Mouse (Mus musculus): ENCODE measurements around the gene Sap30.
"Not testable (repeated sequence)": the region's sequence is repeated elsewhere in the genome, so short reads cannot be mapped to it uniquely, and the experiment has no call there.

The Sap30 gene

DNA sequence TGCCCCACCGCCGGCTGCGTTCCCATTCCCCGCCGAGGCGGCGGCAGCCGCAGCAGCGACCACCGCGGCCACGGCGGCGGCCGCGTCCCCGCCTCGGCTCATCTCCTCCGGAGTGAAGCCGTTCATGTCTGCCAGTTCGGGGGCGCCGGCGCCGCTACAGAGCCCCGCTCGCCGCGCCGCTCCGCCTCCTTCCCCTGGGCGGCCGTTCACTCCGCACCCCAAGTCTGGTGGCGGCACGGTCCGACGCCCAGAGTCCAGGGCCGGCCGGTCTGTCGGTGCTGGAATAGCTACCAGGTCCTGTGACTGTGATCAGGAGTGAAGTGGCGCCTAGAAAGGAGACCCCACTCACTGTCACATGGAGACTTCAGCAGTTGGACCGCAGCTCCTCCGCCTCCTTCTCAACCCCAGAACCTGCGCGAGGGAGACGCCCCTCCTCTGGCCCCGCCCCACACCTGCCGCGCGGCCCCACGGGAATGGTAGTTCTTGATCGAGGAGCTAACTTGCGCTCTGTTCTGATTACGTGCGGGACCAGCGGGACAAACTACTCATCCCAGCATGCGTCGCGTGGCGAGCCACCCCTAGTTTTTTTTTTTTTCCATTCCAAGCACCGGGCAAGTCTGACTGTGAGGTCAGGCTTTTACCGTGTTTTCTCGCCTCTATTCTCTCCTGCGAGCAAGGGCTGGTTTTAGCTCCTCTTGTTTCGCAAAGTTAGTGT lies at the start of gene Sap30:
Sap30 (minus strand) TSS at position 420 of the 715 bp plus-strand sequence.
- peak; percentile 96 to 98 for DNase-seq (ENCODE audit: low spot score in 2 of 2)

DNA sequence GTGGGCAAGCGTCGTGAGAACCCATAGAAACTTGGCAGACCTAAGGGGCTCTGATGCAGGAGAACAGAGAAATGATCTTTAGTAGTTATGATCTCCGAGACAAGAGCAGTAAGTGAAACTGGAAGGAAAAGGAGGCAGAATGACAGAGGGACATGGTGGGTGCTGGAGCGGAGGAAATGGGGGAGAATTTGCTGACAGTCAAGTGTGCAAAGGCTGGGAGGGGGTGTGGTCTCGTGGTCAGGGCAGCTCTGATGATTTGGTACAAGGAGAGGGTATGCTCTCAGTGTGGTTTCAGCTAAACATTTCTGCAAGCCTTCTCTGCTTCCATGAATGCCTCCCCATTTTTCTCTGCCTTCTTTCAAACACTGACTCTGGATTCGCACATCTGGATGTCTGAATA lies 48.5 kb upstream of the Sap30 start:
- DNase-seq (ENCODE audit: low spot score in 2 of 2) = no peak

DNA sequence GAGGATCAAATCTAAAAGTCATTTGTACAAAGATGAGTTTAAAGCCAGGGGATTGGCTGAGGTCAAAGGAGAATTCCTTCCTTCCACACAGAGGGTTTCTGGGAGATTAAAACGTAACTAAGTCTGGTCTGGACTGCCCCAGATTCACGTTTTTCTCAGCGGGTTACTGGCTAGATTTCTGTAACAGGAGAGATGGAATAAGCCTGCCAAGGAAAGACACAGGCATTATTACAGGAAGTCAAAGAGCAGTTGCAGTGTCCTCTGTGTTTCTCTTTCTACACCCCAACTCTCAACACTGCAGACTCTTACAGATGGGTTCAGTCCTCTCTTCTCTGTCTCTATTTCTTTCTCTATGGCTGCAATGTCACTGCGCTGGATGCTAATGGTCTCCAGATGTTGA lies 46.8 kb upstream of the Sap30 start:
- no peak for DNase-seq (ENCODE audit: low spot score in 2 of 2)

DNA sequence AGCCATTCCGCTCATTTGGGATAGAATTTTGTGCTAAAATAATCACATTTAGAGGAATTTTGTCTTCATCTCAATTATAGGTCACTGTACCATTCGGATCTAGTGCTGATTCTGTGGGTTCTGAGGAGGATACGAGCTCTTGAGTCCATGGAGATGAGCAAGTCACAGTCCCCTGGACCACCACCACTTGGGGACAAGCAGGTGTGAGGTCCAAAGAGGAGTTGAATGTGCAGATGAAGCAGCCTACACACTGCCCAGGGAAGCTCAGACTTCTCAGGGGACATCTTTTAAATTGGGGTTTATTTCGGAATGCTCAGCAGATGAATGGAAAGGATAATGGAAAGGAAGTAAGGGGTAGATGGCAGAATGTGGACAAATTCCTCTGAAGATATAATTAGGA lies 45.4 kb upstream of the Sap30 start:
- DNase-seq (ENCODE audit: low spot score in 2 of 2) = no peak

DNA sequence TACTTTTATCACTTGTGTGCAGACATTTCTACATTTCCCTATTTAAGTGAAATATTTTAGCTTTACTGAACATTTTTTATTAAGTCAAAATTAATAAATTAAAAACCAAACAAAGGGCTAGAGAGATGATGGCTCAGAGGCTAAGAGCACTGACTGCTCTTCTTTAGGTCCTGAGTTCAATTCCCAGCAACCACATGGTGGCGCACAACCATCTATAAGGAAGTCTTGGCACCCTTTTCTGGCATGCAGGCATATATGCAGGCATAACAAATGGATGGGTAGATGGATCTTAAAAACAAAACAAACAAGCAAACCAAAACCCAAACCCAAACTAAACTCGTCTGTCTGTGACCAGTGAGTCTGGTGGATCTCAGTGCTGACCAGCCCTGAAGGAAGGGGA lies 44.6 kb upstream of the Sap30 start:
- DNase-seq (ENCODE audit: low spot score in 2 of 2) = peak in 1 of 2 experiments; percentile 17

DNA sequence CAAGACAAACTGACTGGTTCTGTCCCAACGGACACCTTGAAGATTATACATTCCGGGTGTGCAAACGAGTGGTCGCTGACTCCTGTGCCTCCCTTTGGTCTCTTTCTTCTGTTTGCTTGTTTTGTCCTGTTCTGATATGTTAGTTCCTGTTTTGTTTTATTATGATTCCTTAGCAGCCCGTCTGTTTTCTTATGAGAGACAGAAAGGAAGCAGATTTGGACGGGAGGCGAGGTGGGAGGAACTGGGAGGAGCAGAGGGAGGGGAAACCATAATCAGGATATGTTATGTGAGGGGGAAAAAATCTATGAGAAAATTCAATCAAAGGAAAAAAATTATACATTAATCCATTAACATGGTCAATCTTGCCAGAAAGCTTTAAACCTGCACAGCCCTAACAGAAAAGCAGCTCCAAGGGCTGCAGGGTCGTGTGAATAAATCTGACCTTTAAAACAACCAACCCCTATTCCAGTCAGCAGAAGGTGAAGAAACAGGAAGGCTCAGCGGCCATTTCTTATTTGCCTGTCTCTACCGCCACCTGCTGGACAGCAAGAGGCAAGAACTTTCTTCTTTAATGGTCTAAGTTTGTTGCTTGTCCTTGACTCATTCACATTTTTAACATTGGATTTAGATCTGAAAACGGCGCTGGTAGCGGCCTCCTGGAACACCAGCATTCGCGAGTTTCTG lies 43.1 kb upstream of the Sap30 start:
- peak; percentile 30 to 76 for DNase-seq (ENCODE audit: low spot score in 2 of 2)

DNA sequence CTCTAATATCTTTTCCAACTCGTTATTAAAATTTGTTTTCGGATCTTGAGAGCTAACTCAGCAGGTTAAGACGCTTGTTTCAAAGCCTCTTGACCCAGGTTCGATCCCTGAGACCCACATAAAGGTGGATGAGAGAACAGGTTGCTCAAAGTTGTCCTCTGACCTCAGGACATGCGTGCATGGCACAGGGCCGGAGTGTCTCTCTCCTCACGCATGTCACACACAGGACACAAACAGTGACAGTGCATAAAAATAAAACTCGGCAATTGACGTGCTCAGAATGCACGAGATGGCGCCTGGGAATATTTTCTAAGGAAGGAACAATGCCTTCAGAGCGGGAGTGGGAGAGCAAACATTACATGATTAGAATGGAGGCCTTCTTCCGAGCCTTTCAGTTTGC lies 42.6 kb upstream of the Sap30 start:
- DNase-seq (ENCODE audit: low spot score in 2 of 2) = no peak

DNA sequence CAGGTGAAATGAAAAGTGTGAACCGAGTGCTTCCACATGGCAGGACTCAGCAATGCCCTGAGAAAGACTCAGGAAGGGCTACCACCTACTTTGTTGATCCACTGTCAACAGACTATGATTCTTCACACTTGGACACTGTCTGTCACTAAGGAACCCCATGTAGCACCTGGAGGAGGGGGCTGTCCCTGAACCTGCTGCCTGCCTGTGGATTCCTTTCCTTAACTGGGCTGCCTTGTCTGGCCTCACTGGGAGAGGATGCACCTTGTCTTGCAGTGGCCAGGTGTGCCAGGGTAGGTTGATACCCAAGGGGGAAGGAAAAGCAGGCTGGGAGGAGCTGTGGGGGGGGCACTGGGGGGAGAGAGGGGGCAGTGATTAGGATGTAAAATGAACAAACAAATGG lies 40.4 kb upstream of the Sap30 start:
- DNase-seq (ENCODE audit: low spot score in 2 of 2) = no peak

DNA sequence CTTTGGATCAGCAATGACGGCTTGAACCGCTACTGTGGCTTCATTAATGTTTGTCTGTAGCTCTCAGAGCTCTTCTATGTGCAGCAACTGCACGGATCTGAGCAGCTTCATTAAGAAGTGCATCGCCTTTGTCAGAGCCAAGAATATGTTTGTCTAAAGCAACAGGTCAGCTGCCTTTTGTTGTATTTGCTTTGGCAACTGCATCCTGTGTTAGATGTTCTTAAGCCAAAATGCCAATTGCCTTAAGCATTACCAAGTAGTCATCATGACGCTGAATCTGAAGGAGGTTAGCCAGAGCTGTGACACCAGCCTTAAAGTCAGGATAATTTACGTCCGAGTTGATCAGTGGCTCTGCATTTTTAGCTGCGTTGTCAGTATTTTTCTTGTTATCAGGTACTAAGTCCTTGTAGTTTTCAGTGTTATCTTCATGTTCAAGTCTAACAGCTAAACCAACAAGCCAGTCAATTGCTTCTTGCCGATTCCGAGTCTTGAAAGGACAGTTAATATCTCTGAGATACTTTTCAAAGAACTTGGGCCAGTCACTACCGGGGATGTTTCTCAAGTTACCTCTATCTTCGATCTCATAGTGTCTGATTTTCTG lies 32.6 kb upstream of the Sap30 start:
- no peak for DNase-seq (ENCODE audit: low spot score in 2 of 2)

DNA sequence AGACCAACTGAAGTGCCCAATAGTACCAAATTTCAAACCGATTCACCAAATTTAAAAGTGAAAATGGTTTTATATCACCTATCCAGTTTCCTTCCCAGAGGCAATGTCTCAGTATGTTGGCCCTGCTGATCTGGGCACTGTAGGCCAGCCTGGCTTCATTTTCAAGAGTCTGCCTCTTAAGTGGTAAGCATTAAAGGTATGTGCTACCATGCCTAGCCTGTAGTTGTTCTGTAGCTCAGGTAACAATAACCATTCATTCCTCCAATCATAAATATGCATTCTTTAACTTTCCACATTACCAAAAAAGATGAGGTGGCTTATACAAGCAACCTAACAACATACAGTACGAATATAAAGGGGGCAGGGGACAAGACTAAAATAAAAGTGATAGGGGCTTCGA lies 30.1 kb upstream of the Sap30 start:
- DNase-seq (ENCODE audit: low spot score in 2 of 2) = no peak

DNA sequence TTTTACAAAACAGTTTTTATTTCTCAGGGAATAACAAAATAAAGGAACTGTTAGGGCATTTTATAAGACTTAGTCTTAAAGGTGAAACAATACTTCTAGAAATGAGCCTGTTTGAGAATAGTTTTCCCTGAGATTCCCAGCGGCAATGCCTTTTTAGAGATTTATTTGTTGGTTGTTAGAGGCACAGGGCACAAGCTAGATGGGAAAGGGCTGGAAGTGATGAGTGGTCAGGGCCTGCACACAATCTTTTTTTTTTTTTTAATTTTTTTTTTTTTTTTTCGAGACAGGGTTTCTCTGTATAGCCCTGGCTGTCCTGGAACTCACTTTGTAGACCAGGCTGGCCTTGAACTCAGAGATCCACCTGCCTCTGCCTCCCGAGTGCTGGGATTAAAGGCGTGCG lies 29.0 kb upstream of the Sap30 start:
- DNase-seq (ENCODE audit: low spot score in 2 of 2) = not testable (repeated sequence)

DNA sequence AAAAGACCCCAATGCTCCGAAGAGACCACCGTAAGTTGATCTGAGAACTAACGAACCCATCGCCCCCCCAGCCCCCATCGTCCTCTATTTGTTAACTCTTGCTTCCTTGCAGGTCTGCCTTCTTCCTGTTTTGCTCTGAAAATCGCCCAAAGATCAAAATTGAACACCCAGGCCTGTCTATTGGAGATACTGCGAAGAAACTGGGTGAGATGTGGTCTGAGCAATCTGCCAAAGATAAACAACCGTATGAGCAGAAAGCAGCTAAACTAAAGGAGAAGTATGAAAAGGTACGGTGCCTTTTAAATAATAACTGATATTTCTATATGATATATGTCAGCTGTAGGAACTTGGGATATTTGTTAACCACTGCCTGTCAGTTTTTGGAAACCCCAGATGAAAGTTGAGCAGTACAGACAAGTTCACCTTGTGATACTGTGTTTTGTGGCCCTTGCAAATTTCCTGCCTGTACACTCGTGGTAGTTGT lies 25.6 kb upstream of the Sap30 start:
- not testable (repeated sequence) for DNase-seq (ENCODE audit: low spot score in 2 of 2)

DNA sequence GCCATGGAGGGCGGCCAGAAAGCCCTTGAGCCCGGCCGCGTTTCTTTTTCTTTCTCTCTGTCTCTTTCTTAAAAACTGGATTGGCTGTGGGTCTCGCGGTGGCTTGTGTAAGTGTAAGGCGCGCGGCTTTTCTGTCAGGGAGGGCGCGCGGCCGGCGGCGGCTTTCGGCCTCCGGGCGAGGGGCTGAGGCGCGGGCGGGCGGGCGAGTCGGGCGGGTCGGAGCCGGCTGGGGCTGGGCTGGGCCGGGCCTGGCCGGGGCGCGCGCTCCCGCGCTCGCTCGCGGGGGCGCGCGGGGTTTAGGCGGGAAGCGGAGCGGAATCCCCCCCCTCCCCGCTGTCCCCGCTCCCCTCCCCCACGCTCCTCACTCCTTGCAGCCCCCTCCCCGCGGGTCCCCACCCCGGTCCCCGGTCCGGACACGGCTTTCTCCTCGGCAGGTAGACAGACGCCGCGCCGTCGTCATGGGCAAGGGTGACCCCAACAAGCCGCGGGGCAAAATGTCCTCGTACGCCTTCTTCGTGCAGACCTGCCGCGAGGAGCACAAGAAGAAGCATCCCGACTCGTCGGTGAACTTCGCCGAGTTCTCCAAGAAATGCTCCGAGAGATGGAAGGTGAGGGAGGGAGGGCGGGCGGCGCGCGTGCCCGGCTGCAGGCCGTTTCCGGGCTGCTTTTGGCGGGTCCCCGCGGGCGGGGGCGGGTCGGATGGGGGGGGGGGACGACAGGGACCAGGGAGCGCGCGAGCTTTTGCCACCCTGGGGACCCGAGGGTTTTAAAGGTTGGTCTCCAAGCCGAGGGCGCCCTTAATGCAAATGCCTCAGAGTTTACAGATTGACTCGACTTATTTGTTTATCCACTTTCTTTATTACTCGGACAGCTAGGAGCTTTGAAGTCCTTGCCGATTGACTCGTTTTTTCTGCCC lies 24.7 kb upstream of the Sap30 start:
- peak; percentile 49 to 57 for DNase-seq (ENCODE audit: low spot score in 2 of 2)

DNA sequence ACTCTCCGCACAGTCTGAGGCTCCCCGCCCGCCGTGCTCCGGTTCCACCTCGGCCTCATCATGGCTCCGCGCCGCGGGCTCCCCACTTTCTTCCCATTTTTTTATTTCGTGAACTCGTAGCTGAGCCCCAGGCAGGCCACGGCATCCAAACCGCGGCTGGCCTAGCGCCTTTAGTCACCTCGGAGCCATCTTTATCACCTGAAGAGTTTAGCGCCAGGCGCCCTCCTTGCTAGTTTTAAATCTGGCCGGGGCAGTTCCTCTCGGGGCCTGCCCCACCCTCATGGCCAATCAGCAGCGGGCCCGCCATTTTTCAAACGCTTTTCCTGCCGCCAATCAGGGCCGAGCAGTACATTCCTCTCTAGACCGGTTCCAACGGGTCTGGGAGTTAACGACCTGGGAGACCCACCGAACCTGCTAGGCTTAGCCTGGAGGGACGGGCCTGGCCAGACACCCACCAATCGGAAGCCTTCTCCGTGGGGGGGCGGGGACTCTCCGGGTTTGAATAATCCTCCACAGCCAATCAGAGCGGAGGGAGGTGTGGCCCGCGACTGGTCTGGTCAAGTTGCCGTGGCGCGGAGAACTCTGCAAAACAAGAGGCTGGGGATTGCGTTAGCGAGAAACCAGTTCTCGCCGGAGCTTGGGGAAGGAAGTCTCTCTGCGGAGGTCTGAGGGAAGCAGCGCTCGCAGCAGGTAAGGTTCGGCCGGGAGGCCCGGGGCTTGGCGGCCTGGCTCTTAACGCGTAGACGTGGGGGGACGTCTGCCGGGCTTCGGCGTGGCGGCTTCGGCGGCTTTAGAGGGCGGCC lies 23.9 kb upstream of the Sap30 start, which contains the start of gene Hmgb2:
Hmgb2 (plus strand) TSS at position 592 of the 803 bp plus-strand sequence.
- peak; percentile 99 for DNase-seq (ENCODE audit: low spot score in 2 of 2)

DNA sequence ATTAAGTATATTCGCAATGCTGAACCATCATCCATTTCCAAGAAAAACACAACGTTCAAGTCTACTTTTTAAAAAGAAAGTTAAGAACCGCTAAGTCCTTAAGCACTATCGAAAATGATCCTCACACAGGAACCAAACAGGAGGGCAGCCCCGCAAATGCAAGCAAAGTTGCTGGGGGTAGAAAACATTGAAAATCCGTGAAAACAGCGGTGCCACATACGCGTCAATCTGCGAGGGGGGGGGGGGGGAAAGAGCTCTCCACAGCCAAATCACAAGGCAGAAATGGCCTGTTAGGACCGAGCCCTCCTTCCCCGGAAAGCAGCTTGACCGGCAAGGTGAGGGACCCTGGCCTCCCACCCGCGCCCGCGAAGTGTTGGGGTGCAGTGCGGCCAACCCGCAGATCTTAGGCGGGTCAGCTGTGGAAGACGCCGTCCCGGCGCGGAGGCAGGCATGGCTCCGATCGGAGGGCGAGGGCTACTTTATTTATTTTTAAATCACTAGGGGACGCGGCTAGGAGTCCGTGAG lies 23.2 kb upstream of the Sap30 start:
- no peak for DNase-seq (ENCODE audit: low spot score in 2 of 2)

DNA sequence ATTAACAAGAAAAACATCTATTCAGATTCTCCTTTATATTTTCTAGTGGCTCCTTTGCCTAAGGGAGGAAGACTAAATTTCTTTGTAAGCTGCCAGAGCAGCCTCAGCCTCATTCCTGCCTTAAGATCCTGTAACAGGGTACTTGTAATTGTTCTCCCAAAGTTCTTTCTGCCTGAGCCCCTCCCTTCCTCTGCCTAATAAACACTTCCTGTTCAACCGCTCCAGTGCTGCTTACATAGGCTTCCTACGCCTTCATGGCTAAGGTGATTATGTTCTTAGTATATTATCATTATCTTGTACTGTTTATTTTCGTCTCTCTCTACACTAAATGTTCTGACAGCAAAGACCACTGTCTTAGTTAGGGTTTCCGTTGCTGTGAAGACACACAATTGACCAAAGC lies 21.0 kb upstream of the Sap30 start:
- DNase-seq (ENCODE audit: low spot score in 2 of 2) = no peak

DNA sequence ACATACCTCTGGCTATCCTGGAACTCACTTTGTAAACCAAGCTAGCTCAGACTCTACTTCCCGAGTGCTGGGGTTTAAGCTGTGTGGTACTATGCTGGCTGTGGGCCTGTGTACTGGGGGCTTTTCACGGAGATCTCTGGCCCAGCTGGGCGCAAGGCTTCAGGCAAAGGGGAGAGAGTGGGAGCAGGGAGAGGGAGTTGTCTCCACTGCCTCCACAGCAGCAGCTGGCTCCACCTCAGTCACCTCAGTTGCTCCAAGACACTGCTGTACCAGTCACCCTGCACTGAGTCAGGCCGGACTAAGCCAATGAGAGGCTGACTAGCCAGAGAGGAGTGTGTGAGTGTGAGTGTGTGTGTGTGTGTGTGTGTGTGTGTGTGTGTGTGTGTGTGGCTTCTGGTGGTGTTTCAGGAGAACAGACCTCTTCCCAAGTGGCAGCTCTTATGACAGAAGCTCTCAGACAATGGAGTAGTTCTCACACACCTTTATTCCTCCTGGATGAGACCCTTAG lies 19.9 kb upstream of the Sap30 start:
- DNase-seq (ENCODE audit: low spot score in 2 of 2) = no peak

DNA sequence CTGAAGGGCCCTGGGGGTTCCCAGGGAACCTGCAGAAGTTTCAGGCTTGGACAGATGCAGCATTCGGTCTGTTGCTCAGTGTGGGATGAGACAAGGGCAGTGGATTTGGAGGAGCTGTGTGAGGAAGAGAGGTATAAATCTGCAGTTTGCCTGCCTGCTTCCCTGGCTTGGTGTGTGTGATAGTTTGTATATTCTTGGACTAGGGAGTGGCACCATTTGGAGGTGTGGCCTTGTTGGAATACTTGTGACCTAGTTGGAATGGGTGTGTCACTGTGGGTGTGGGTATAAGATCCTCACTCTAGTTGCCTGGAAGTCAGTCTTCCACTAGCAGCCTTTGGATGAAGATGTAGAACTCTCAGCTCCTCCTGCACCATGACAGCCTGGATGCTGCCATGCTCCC lies 17.8 kb upstream of the Sap30 start:
- not testable (repeated sequence) for DNase-seq (ENCODE audit: low spot score in 2 of 2)

DNA sequence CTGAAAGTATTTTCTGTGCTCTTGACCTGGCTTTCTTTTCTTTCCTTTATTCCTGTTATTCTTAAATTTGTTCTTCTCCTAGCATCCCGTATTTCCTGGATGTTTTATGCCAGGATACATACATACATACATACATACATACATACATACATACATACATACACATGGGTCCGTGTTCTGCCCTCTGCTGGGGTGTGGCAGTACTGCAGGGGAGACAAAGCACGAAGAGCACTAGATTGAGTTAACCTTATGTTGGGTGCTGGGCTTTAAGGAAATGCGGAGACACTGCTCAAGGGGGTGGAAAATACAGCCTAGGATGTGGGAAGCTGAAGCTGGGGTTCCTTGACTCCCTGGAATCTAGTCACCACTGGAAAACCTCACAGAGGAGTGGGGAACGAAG lies 16.0 kb upstream of the Sap30 start:
- peak; percentile 67 to 87 for DNase-seq (ENCODE audit: low spot score in 2 of 2)

DNA sequence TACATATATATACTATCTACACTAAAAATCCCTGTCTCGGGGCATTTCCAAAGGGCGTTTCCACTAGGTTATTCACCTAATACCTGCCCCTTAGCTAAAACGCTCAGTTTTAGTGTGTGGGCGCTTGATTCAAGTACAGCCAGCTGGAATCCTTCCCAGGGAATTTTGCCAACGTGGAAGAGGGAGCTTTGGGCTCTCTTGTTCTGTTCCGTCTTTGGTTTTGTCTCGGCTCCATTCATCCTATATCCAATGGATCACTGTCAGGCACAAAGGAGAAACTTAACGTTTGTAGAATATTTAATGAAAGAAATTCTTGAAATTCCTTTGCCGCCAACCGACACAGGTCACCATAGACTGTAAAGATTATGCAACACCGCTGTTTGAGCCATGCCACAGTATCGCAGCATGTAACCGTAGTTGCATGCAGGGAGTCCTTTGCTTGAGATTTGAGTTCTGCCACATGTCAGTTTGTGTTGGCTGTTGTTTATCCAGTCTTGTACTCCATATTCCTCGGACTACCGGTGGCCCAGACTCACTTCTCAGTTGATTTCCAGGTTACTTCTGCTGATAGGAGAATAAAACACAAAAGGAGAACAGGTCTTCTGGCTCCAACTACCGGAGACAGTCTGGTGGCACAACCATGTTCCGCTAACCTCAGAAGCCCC lies 11.3 kb upstream of the Sap30 start:
- DNase-seq (ENCODE audit: low spot score in 2 of 2) = no peak
